Mouse (Mus musculus): ENCODE data around the gene Gm20388. TPM values are rescaled to one million over a fixed set of nuclear protein-coding genes. Genes with fewer than 3 reads are reported as not detected.

The Gm20388 gene
- total and polyA plus RNA-seq, 3 experiments, result 0.02 to 0.05 TPM; not detected in 1

GRCm38 (mm10) chr8:120104721-120105272 is 194.2 kb downstream of the Gm20388 start:
- TF ChIP-seq GATA1 (IDR thresholded peaks at IDR 0.05; ENCODE audit: borderline replicate concordance, low read length), result no peak
- TF ChIP-seq TAL1 (conservative IDR thresholded peaks at IDR 0.05; ENCODE audit: low read depth, low read length), result no peak
- no peak for TF ChIP-seq CTCF (IDR thresholded peaks at IDR 0.05; ENCODE audit: low read depth, low read length)
- TF ChIP-seq GATA2 (IDR thresholded peaks at IDR 0.05; ENCODE audit: borderline replicate concordance, low read depth, low read length), result no peak
- TF ChIP-seq POLR2AphosphoS5 (IDR thresholded peaks at IDR 0.05; ENCODE audit: insufficient replicate concordance, low read depth, low read length), result no peak

GRCm38 (mm10) chr8:120109149-120109548 is 198.5 kb downstream of the Gm20388 start:
- H3K27me3 ChIP-seq (ENCODE audit: insufficient read depth, low read length), result peaks cover 27% of the 10 kb centered on the region
- no peak for ATAC-seq (ENCODE audit: extremely low read depth, insufficient number of reproducible peaks, low FRiP score, poor library complexity, severe bottlenecking)
- peaks cover 37% of the 10 kb centered on the region for H3K4me1 ChIP-seq (ENCODE audit: insufficient read depth, low read depth, low read length)
- peaks cover 28% of the 10 kb centered on the region for H3K36me3 ChIP-seq (replicated peaks)
- TF ChIP-seq GATA2 (IDR thresholded peaks at IDR 0.05; ENCODE audit: borderline replicate concordance, low read depth, low read length), result no peak
- TF ChIP-seq GATA1 (IDR thresholded peaks at IDR 0.05; ENCODE audit: borderline replicate concordance, low read length), result no peak
- TF ChIP-seq POLR2AphosphoS5 (IDR thresholded peaks at IDR 0.05; ENCODE audit: insufficient replicate concordance, low read depth, low read length), result no peak
- TF ChIP-seq TAL1 (conservative IDR thresholded peaks at IDR 0.05; ENCODE audit: low read depth, low read length), result no peak
- no peak for TF ChIP-seq CTCF (IDR thresholded peaks at IDR 0.05; ENCODE audit: low read depth, low read length)
- no peak overlapping the region for H3K4me3 ChIP-seq (ENCODE audit: low read depth, low read length)
- DNase-seq (ENCODE audit: low spot score), result no peak
- H3K9me3 ChIP-seq (replicated peaks), result no peaks in the 10 kb centered on the region

More at GRCm38 (mm10) chr8:120104721-120105272, 194.2 kb downstream of the Gm20388 start:
- Histone ChIP-seq H3K27me3 (ENCODE audit: insufficient read depth, low read length) (peaks cover 9% of the 10 kb centered on the region), H3K4me1 (ENCODE audit: insufficient read depth, low read depth, low read length) (peaks cover 47% of the 10 kb centered on the region), H3K9me3 (replicated peaks) (no peaks in the 10 kb centered on the region), H3K36me3 (replicated peaks) (peaks cover 46% of the 10 kb centered on the region), H3K4me3 (ENCODE audit: low read depth, low read length) (no peak overlapping the region)
- no peak for DNase-seq (ENCODE audit: low spot score)
- ATAC-seq (ENCODE audit: extremely low read depth, insufficient number of reproducible peaks, low FRiP score, poor library complexity, severe bottlenecking), result no peak

GRCm38 (mm10) chr8:120110966-120111365 is 200.3 kb downstream of the Gm20388 start:
- TF ChIP-seq CTCF (IDR thresholded peaks at IDR 0.05; ENCODE audit: low read depth, low read length) (no peak), TAL1 (conservative IDR thresholded peaks at IDR 0.05; ENCODE audit: low read depth, low read length) (no peak), GATA2 (IDR thresholded peaks at IDR 0.05; ENCODE audit: borderline replicate concordance, low read depth, low read length) (no peak), GATA1 (IDR thresholded peaks at IDR 0.05; ENCODE audit: borderline replicate concordance, low read length) (no peak), POLR2AphosphoS5 (IDR thresholded peaks at IDR 0.05; ENCODE audit: insufficient replicate concordance, low read depth, low read length) (no peak)

DNA sequence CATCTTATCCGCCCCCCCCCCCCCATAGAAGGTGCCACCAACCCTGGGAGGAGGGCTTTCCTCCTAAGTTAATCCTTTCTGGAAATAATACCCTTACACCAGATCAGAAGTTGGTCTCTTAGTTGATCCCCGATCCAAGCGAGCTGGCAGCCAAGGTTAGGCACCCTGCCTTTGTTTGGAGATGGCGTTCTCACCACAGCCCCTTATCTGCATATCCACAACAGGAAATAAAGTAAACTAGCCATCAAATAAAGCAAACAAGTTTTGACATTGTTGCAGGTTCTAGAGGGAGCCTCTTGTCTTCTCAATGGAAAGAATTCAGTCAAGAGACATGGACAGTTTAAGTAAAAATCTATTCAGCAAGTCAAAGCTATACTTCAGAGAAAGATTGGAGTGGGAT is 200.7 kb downstream of the Gm20388 start:
- peaks cover 7% of the 10 kb centered on the region for H3K36me3 ChIP-seq (replicated peaks)
- DNase-seq (ENCODE audit: low spot score) (no peak), ATAC-seq (ENCODE audit: extremely low read depth, insufficient number of reproducible peaks, low FRiP score, poor library complexity, severe bottlenecking) (no peak)
- H3K4me3 ChIP-seq (ENCODE audit: low read depth, low read length), result no peak overlapping the region
- TF ChIP-seq GATA2 (IDR thresholded peaks at IDR 0.05; ENCODE audit: borderline replicate concordance, low read depth, low read length) (no peak), GATA1 (IDR thresholded peaks at IDR 0.05; ENCODE audit: borderline replicate concordance, low read length) (no peak), CTCF (IDR thresholded peaks at IDR 0.05; ENCODE audit: low read depth, low read length) (no peak), TAL1 (conservative IDR thresholded peaks at IDR 0.05; ENCODE audit: low read depth, low read length) (no peak)
- H3K27me3 ChIP-seq (ENCODE audit: insufficient read depth, low read length), result peaks cover 49% of the 10 kb centered on the region
- H3K4me1 ChIP-seq (ENCODE audit: insufficient read depth, low read depth, low read length), result peaks cover 32% of the 10 kb centered on the region
- H3K9me3 ChIP-seq (replicated peaks), result peaks cover 4% of the 10 kb centered on the region

More at GRCm38 (mm10) chr8:120110966-120111365, 200.3 kb downstream of the Gm20388 start:
- no peak for ATAC-seq (ENCODE audit: extremely low read depth, insufficient number of reproducible peaks, low FRiP score, poor library complexity, severe bottlenecking)
- Histone ChIP-seq H3K4me3 (ENCODE audit: low read depth, low read length) (no peak overlapping the region), H3K4me1 (ENCODE audit: insufficient read depth, low read depth, low read length) (peaks cover 32% of the 10 kb centered on the region), H3K27me3 (ENCODE audit: insufficient read depth, low read length) (peaks cover 45% of the 10 kb centered on the region), H3K36me3 (replicated peaks) (peaks cover 11% of the 10 kb centered on the region), H3K9me3 (replicated peaks) (peaks cover 4% of the 10 kb centered on the region)
- DNase-seq (ENCODE audit: low spot score), result no peak

DNA sequence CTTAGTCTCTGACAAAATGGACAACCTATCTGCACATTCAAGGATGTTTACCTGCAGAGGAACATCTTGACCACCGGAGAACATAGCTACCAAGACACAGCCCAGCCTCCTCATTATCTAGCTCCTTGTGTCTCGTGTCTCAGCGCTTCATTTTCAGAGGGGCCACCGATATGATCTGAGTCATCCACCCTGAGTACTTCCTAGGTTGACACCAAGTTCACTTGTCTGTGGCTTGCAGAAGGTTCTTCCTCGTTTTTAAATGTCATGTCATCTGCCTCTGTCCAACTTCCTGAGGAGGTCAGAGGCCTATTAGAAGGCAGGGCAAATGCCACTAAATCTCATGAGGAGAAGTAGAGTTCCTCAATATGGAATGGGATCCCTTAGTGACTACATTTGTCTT is 201.9 kb downstream of the Gm20388 start:
- 0 out of 2 replicates have a peak, but pooled peaks have one; percentile 17 for ATAC-seq (ENCODE audit: extremely low read depth, insufficient number of reproducible peaks, low FRiP score, poor library complexity, severe bottlenecking)
- peaks cover 60% of the 10 kb centered on the region for H3K27me3 ChIP-seq (ENCODE audit: insufficient read depth, low read length)
- H3K9me3 ChIP-seq (replicated peaks), result peaks cover 4% of the 10 kb centered on the region
- H3K36me3 ChIP-seq (replicated peaks), result peaks cover 3% of the 10 kb centered on the region
- no peak for DNase-seq (ENCODE audit: low spot score)
- H3K4me3 ChIP-seq (ENCODE audit: low read depth, low read length), result no peak overlapping the region
- TF ChIP-seq GATA2 (IDR thresholded peaks at IDR 0.05; ENCODE audit: borderline replicate concordance, low read depth, low read length), result no peak
- TF ChIP-seq GATA1 (IDR thresholded peaks at IDR 0.05; ENCODE audit: borderline replicate concordance, low read length), result no peak
- no peak for TF ChIP-seq POLR2AphosphoS5 (IDR thresholded peaks at IDR 0.05; ENCODE audit: insufficient replicate concordance, low read depth, low read length)
- peaks cover 32% of the 10 kb centered on the region for H3K4me1 ChIP-seq (ENCODE audit: insufficient read depth, low read depth, low read length)

DNA sequence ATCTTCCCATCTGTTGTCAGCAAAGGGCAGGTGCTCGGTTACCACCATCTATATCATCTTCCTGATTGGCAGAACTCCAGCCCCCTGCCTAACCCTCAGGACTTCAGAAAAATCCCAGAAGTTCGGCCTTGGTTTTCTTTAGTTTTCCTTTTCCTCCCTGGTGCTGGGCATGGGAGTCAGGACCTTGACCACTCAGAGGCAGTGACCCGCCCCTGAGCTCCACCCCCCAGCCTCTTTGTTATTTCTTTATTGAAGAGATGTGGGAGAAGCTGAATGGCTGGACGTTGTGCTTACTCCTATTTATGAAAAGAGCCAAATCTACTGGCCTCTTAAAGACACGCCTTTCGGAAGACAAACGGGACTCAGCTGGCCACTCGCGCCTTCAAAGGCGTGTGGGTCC is 202.7 kb downstream of the Gm20388 start:
- TF ChIP-seq TAL1 (conservative IDR thresholded peaks at IDR 0.05; ENCODE audit: low read depth, low read length), result no peak
- no peak for TF ChIP-seq GATA1 (IDR thresholded peaks at IDR 0.05; ENCODE audit: borderline replicate concordance, low read length)
- no peak for TF ChIP-seq CTCF (IDR thresholded peaks at IDR 0.05; ENCODE audit: low read depth, low read length)
- no peak for TF ChIP-seq GATA2 (IDR thresholded peaks at IDR 0.05; ENCODE audit: borderline replicate concordance, low read depth, low read length)
- no peak for TF ChIP-seq POLR2AphosphoS5 (IDR thresholded peaks at IDR 0.05; ENCODE audit: insufficient replicate concordance, low read depth, low read length)
- Histone ChIP-seq H3K9me3 (replicated peaks) (peaks cover 4% of the 10 kb centered on the region), H3K36me3 (replicated peaks) (no peaks in the 10 kb centered on the region), H3K4me3 (ENCODE audit: low read depth, low read length) (peak overlapping the region; percentile 73), H3K4me1 (ENCODE audit: insufficient read depth, low read depth, low read length) (peaks cover 32% of the 10 kb centered on the region), H3K27me3 (ENCODE audit: insufficient read depth, low read length) (peaks cover 67% of the 10 kb centered on the region)
- DNase-seq (ENCODE audit: low spot score) (peak; percentile 19), ATAC-seq (ENCODE audit: extremely low read depth, insufficient number of reproducible peaks, low FRiP score, poor library complexity, severe bottlenecking) (no peak)

All from G1E (cell line).